Mouse (Mus musculus): ENCODE measurements around the gene Rcn3. TPM values are rescaled to one million over a fixed set of nuclear protein-coding genes. Genes with fewer than 3 reads are reported as not detected.
A peak's percentile ranks its signal among the peaks of the same experiment; 100 is the strongest.

The Rcn3 gene
- polyA plus RNA-seq, 1 experiment from 2014 or later, result 162 TPM

DNA sequence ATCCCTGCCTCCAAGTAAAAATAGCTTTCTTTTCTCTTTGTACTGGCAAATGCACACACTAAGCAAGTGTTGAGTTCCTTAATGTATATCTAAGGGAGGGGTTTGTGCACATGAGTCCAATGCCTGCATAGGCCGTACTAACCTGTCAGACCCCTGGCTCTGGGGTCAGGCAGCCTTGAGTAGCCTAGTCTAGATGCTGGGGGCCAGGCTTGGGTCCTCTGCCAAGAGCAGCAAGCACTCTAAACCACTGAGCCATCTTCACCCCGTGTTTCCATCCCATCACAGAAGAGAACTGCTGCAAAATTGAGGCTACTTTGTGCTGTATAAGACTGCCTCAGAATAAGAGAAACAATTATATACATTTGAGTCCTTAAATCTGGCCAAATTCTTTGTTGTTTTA, 14.2 kb downstream of the Rcn3 start:
- H3K9ac ChIP-seq (replicated peaks; ENCODE audit: low read depth), result no peak overlapping the region
- DNase-seq (ENCODE audit: low spot score), result no peak
- no peaks in the 10 kb centered on the region for H3K9me3 ChIP-seq (ENCODE audit: low read length)
- ATAC-seq, result no peak
- H3K36me3 ChIP-seq (ENCODE audit: insufficient read depth, low read length), result peaks cover 16% of the 10 kb centered on the region
- WGBS, result 94% methylated on average over 2 of the region's 2 CpGs
- no peak overlapping the region for H3K27ac ChIP-seq (ENCODE audit: low read length)
- no peak overlapping the region for H3K4me3 ChIP-seq (ENCODE audit: low read depth, low read length)
- no peaks in the 10 kb centered on the region for H3K4me1 ChIP-seq (ENCODE audit: insufficient read depth, low read depth, low read length)
- H3K27me3 ChIP-seq (replicated peaks; ENCODE audit: insufficient read depth, low read length), result no peaks in the 10 kb centered on the region
- H3K4me2 ChIP-seq (replicated peaks; ENCODE audit: low read depth, low read length), result no peak overlapping the region
- TF ChIP-seq EP300 (IDR thresholded peaks at IDR 0.05) (no peak), CTCF (IDR thresholded peaks at IDR 0.05) (no peak)

DNA sequence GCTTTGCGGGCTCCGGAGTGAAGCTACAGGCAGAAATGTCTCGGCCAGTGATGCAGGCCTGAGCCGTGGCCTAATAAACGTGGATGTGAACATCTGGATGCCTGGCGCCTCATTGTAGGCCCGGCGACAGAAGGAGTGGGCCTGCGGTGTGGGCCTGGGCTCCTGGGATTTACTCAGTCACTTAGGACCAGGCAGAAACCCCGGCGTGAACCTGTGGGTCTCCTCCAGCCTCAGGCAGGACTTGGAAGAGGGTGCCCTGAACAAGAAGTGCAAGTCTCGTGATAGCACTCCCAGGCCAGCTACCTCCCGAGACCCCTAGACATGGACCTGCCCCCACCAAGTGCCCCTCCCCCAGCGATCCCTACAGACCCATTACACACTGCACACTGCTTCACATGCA, 14.7 kb downstream of the Rcn3 start:
- ATAC-seq (no peak), DNase-seq (ENCODE audit: low spot score) (no peak)
- no peaks in the 10 kb centered on the region for H3K9me3 ChIP-seq (ENCODE audit: low read length)
- H3K27me3 ChIP-seq (replicated peaks; ENCODE audit: insufficient read depth, low read length), result no peaks in the 10 kb centered on the region
- no peaks in the 10 kb centered on the region for H3K4me1 ChIP-seq (ENCODE audit: insufficient read depth, low read depth, low read length)
- no peak overlapping the region for H3K4me2 ChIP-seq (replicated peaks; ENCODE audit: low read depth, low read length)
- no peak for TF ChIP-seq EP300 (IDR thresholded peaks at IDR 0.05)
- no peak overlapping the region for H3K9ac ChIP-seq (replicated peaks; ENCODE audit: low read depth)
- H3K36me3 ChIP-seq (ENCODE audit: insufficient read depth, low read length), result peaks cover 16% of the 10 kb centered on the region
- 91% methylated on average over 14 of the region's 14 CpGs for WGBS
- no peak overlapping the region for H3K4me3 ChIP-seq (ENCODE audit: low read depth, low read length)
- H3K27ac ChIP-seq (ENCODE audit: low read length), result no peak overlapping the region

DNA sequence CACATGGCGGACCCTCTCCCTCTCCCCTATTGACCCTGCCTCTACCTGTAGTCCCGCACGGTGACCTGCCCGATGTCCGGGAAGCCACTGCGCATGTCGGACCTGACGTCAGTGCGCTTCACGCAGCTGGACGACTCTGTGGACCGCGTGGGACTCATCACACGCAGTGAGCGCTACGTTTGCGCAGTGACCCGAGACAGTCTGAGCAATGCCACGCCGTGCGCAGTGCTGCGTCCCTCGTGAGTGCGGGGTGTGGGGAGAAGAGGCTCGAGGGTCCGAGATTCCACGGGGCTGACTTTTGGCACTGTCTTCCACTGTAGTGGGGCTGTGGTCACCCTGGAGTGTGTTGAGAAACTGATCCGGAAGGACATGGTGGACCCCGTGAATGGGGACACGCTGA, 15.5 kb downstream of the Rcn3 start:
- Histone ChIP-seq H3K4me2 (replicated peaks; ENCODE audit: low read depth, low read length) (no peak overlapping the region), H3K9me3 (ENCODE audit: low read length) (no peaks in the 10 kb centered on the region), H3K27ac (ENCODE audit: low read length) (no peak overlapping the region), H3K27me3 (replicated peaks; ENCODE audit: insufficient read depth, low read length) (no peaks in the 10 kb centered on the region), H3K4me3 (ENCODE audit: low read depth, low read length) (no peak overlapping the region), H3K9ac (replicated peaks; ENCODE audit: low read depth) (no peak overlapping the region), H3K4me1 (ENCODE audit: insufficient read depth, low read depth, low read length) (no peaks in the 10 kb centered on the region), H3K36me3 (ENCODE audit: insufficient read depth, low read length) (peaks cover 16% of the 10 kb centered on the region)
- TF ChIP-seq EP300 (IDR thresholded peaks at IDR 0.05) (no peak), CTCF (IDR thresholded peaks at IDR 0.05) (no peak)
- WGBS, result 90% methylated on average over 30 of the region's 30 CpGs
- ATAC-seq (no peak), DNase-seq (ENCODE audit: low spot score) (no peak)

DNA sequence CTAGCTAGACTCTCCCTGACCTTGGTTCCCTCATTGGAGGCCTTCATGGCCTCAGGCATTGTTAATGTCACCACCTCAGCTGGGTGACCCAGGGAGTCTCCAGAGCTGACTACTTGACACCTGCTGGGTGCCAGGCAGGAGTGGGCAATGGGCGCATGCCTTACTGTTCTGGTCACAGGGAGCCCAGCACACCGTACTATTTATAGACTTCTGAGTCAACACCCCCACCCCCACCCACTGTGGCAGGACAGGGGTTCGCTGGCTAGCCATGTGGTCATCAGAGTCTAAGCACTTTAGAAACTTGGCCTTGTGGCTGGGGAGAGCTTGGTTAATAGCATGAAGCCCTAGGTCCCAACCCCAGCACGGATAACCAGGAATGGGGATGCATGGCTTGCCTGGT, 16.6 kb downstream of the Rcn3 start:
- Histone ChIP-seq H3K36me3 (ENCODE audit: insufficient read depth, low read length) (peaks cover 16% of the 10 kb centered on the region), H3K4me2 (replicated peaks; ENCODE audit: low read depth, low read length) (no peak overlapping the region), H3K4me1 (ENCODE audit: insufficient read depth, low read depth, low read length) (no peaks in the 10 kb centered on the region), H3K9ac (replicated peaks; ENCODE audit: low read depth) (no peak overlapping the region), H3K4me3 (ENCODE audit: low read depth, low read length) (no peak overlapping the region), H3K27ac (ENCODE audit: low read length) (no peak overlapping the region), H3K9me3 (ENCODE audit: low read length) (no peaks in the 10 kb centered on the region), H3K27me3 (replicated peaks; ENCODE audit: insufficient read depth, low read length) (no peaks in the 10 kb centered on the region)
- 53% methylated on average over 4 of the region's 4 CpGs for WGBS
- DNase-seq (ENCODE audit: low spot score) (no peak), ATAC-seq (peak; percentile 12; the same call in 1 of the 2 replicates)
- no peak for TF ChIP-seq EP300 (IDR thresholded peaks at IDR 0.05)
- TF ChIP-seq CTCF (IDR thresholded peaks at IDR 0.05), result no peak

DNA sequence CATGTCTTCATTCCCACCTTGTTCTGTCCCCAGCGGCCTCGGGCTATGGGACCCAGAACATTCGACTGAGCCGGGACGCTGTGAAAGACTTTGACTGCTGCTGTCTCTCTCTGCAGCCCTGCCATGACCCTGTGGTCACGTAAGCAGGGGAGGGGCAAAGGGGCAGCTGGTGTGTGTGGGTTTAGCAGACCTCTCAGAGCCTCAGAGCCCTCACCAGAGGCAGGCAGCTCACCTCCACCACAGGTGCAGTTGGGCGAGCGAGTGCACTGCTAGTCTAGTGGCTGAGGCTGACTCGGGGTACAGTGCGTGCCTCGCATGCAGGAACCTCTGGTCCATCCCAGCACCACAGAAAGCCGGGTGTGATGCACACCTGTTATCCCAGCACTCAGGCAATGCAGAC, 18.1 kb downstream of the Rcn3 start:
- ATAC-seq (no peak), DNase-seq (ENCODE audit: low spot score) (no peak)
- Histone ChIP-seq H3K27ac (ENCODE audit: low read length) (no peak overlapping the region), H3K9me3 (ENCODE audit: low read length) (no peaks in the 10 kb centered on the region), H3K36me3 (ENCODE audit: insufficient read depth, low read length) (peaks cover 16% of the 10 kb centered on the region), H3K4me3 (ENCODE audit: low read depth, low read length) (no peak overlapping the region), H3K4me1 (ENCODE audit: insufficient read depth, low read depth, low read length) (no peaks in the 10 kb centered on the region), H3K4me2 (replicated peaks; ENCODE audit: low read depth, low read length) (no peak overlapping the region), H3K9ac (replicated peaks; ENCODE audit: low read depth) (no peak overlapping the region), H3K27me3 (replicated peaks; ENCODE audit: insufficient read depth, low read length) (no peaks in the 10 kb centered on the region)
- 94% methylated on average over 12 of the region's 12 CpGs for WGBS
- TF ChIP-seq EP300 (IDR thresholded peaks at IDR 0.05) (no peak), CTCF (IDR thresholded peaks at IDR 0.05) (no peak)

DNA sequence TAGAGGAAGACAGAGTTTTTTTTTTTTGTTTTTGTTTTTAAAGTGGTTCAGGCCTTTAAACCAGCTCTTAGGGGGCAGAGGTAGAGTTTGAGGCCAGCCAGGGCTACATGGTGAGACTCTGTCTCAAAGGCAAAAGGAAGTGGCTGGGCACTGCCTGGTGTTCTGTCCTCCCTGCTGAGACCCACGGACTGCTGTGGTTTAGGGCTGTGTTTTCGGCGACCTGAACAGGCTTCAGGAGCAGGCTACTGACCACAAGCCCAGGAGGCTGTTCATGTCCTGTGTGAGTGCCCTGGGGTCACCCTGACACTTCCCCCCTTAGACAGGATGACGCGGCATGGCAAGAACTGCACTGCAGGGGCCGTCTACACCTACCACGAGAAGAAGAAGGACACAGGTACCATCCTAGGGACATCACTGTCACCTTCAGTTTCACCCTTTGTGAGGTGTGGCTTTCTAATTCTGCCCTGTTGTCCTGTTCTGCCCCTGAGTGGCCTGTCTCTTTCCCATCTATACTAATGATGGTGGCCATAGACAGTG, 18.8 kb downstream of the Rcn3 start:
- no peak for DNase-seq (ENCODE audit: low spot score)
- Histone ChIP-seq H3K9me3 (ENCODE audit: low read length) (no peaks in the 10 kb centered on the region), H3K27ac (ENCODE audit: low read length) (no peak overlapping the region), H3K4me3 (ENCODE audit: low read depth, low read length) (no peak overlapping the region), H3K4me1 (ENCODE audit: insufficient read depth, low read depth, low read length) (no peaks in the 10 kb centered on the region), H3K4me2 (replicated peaks; ENCODE audit: low read depth, low read length) (no peak overlapping the region), H3K36me3 (ENCODE audit: insufficient read depth, low read length) (peaks cover 16% of the 10 kb centered on the region), H3K27me3 (replicated peaks; ENCODE audit: insufficient read depth, low read length) (no peaks in the 10 kb centered on the region), H3K9ac (replicated peaks; ENCODE audit: low read depth) (no peak overlapping the region)
- no peak for ATAC-seq
- TF ChIP-seq CTCF (IDR thresholded peaks at IDR 0.05) (no peak), EP300 (IDR thresholded peaks at IDR 0.05) (no peak)
- WGBS, result 82% methylated on average over 7 of the region's 7 CpGs

DNA sequence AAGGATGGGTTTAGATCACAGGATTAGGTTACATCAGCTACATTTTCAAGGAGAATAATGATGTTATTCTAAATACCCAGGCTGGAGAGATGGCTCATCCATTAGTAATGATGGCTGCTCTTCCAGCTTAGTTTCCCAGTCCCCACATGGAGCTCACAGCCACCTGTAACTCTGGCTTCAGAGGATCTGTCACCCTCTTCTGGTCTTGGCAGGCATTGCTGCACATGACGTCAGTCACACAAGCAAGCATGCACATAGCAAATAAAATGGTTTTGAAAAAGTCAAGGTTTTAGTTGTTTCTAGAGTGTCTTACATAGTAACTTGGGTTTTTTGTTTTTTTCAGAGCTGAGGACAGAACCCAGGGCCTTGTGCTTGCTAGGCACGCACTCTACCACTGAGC, 19.8 kb downstream of the Rcn3 start:
- Histone ChIP-seq H3K4me2 (replicated peaks; ENCODE audit: low read depth, low read length) (no peak overlapping the region), H3K27ac (ENCODE audit: low read length) (no peak overlapping the region), H3K36me3 (ENCODE audit: insufficient read depth, low read length) (peaks cover 9% of the 10 kb centered on the region), H3K9me3 (ENCODE audit: low read length) (no peaks in the 10 kb centered on the region), H3K4me3 (ENCODE audit: low read depth, low read length) (no peak overlapping the region), H3K9ac (replicated peaks; ENCODE audit: low read depth) (no peak overlapping the region), H3K27me3 (replicated peaks; ENCODE audit: insufficient read depth, low read length) (no peaks in the 10 kb centered on the region), H3K4me1 (ENCODE audit: insufficient read depth, low read depth, low read length) (no peaks in the 10 kb centered on the region)
- TF ChIP-seq CTCF (IDR thresholded peaks at IDR 0.05) (peak; percentile 67), EP300 (IDR thresholded peaks at IDR 0.05) (no peak)
- WGBS, result 82% methylated on average over 2 of the region's 2 CpGs
- DNase-seq (ENCODE audit: low spot score) (peak; percentile 38), ATAC-seq (no peak)

Data from lung, postnatal 0 days (tissue).